Mouse (Mus musculus): Measurements from ENCODE around the gene Fnip2.

- TF ChIP-seq CTCF (IDR thresholded peaks at IDR 0.05; ENCODE audit: low read depth, low read length) (no peak), POLR2A (IDR thresholded peaks at IDR 0.05; ENCODE audit: insufficient read depth, low read length) (no peak)
Measured at GRCm38 (mm10) chr3:79478880-79479279, 88.7 kb downstream of the Fnip2 start.
